ENCODE assay signal across 9 mouse cellular contexts in the genomic region with DNA sequence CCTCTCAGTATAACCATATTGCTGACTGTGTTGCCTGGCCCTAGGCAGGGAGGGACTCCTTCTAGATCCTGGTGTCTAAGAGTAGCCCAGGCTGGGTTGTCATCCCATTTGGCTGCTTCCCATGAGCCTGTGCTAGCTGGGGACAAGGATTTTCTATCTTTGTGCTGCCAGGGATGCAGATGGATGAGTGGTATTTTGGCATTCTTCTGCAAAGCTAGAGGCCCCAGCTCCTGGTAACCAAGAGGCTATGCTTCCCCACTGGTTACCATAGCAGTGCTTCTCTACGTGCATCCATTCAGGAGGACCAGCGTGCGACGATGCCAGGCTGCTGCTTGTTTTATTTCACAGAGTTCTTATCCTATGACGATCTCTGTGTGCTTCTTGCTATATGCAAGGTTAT.
DNase-seq lines count a peak whose midpoint lies in the region.
"Had no signal": no experiment of that assay in that cellular context is flagged by ENCODE, and none has a peak within 500 bp of the region (broad histone marks: within the 10 kb centered on the region; RNA-seq: fewer than 3 reads in every experiment).

No protein-coding gene starts in this region.

- intact Hi-C loops in left cerebral cortex, postnatal 10 days (cut with DNase I), result no loop called here

- peak; percentile 82 for DNase-seq in brain, adult 2 months (ENCODE audit: low read depth, low spot score)
- DNase-seq in cerebellum, adult 11 months, result peak; percentile 18
- peak; percentile 28 to 31 for DNase-seq in cerebellum, postnatal 36 days
- peak; percentile 19 to 30 for DNase-seq in left cerebral cortex, postnatal 10 days (ENCODE audit: extremely low spot score in 1 of 2, low spot score in 2 of 2)
- no peak for DNase-seq in retina, postnatal 1 day
- DNase-seq in kidney, adult 18-20 months, result no peak
- DNase-seq in lung, adult 18-20 months, result no peak
- DNase-seq: kidney, postnatal 25 days; thymus, adult 18-20 months had no signal

Comparison
In these comparisons a context has a peak if more than half of its experiments do, and no peak if none do; other contexts are left out.
1. DNase-seq: peak in brain, adult 2 months (single experiment), cerebellum, adult 11 months (single experiment), cerebellum, postnatal 36 days (2 of 2) and left cerebral cortex, postnatal 10 days (2 of 2); none in retina, postnatal 1 day (single experiment), kidney, adult 18-20 months (single experiment) and lung, adult 18-20 months (0 of 2).